Mouse (Mus musculus) G1E (cell line): ENCODE results near the gene Rpl29.

Experiments used
- CTCF ChIP-seq: IDR thresholded peaks from 2 replicates; pipeline ENCODE4 v1.5.1; 2012; ENCODE audit warnings: low read depth, low read length, inconsistent platforms, mixed read lengths
- GATA1 ChIP-seq: IDR thresholded peaks from 2 replicates; pipeline ENCODE4 v1.6.1; 2012; ENCODE audit warnings: borderline replicate concordance, low read length, inconsistent platforms, mixed read lengths
- GATA2 ChIP-seq: IDR thresholded peaks from 2 replicates; pipeline ENCODE4 v1.6.1; 2012; ENCODE audit warnings: low read depth, low read length, inconsistent platforms, borderline replicate concordance
- POLR2AphosphoS5 ChIP-seq: IDR thresholded peaks from 2 replicates; pipeline ENCODE4 v1.6.1; 2012; ENCODE audit warnings: low read depth, low read length, inconsistent platforms; ENCODE audit not compliant: insufficient replicate concordance

- TF ChIP-seq CTCF (no peak), GATA2 (no peak), POLR2AphosphoS5 (no peak), GATA1 (no peak)
These were observed 38.5 kb downstream of the Rpl29 start for GRCm38 (mm10) chr9:106467746-106468145.
